Mouse (Mus musculus): ENCODE data around the gene Uqcc1. TPM values are rescaled to one million over a fixed set of nuclear protein-coding genes. Genes with fewer than 3 reads are reported as not detected.

The Uqcc1 gene
- 51.2 and 79.7 TPM in 2 replicates for polyA plus RNA-seq (2012; rRNA removed)

DNA sequence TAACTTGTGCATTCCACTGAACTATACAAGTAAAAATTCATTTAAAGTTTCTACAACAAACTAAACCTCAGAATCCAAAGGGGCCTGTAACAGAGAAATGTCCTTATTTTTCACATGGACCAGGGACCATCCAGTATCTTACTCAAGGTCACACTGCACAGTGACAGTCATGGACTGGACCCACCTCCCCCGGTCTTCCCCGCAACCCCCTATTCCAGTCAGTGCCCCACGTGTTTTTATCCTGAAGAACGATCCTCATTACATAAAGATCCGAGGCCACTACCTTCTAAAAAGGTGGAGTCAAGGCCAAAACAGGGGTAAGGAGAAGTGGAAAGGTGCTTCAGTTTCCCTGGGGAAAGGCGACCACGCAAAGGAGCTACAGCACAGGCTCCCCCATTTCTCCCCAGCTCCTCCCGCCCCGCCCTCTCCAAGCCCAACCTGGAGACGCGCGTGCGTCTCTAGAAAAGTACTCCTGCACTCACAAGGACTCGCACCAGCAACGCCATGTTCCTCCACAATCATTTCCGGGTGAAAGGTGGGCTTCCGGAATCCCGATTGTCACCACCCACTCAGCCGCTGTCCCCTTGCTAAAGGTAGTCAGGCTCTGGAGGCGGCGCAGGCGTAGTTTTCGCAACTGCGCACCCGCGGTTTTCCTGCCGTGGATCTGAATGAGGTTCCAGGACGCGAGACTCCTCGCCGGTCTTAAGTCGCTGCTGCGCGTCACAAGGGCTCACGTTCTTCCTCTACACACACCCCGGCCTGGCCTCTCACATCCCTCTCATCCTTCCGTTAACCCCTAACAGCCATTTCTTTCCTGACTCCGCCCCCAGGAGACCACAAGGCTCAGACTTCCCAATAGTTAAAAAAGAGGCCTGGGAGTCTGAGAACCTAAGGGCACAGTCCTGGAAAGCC lies at the start of gene Uqcc1:
Uqcc1 (minus strand) TSS at position 780 of the 912 bp plus-strand sequence.

DNA sequence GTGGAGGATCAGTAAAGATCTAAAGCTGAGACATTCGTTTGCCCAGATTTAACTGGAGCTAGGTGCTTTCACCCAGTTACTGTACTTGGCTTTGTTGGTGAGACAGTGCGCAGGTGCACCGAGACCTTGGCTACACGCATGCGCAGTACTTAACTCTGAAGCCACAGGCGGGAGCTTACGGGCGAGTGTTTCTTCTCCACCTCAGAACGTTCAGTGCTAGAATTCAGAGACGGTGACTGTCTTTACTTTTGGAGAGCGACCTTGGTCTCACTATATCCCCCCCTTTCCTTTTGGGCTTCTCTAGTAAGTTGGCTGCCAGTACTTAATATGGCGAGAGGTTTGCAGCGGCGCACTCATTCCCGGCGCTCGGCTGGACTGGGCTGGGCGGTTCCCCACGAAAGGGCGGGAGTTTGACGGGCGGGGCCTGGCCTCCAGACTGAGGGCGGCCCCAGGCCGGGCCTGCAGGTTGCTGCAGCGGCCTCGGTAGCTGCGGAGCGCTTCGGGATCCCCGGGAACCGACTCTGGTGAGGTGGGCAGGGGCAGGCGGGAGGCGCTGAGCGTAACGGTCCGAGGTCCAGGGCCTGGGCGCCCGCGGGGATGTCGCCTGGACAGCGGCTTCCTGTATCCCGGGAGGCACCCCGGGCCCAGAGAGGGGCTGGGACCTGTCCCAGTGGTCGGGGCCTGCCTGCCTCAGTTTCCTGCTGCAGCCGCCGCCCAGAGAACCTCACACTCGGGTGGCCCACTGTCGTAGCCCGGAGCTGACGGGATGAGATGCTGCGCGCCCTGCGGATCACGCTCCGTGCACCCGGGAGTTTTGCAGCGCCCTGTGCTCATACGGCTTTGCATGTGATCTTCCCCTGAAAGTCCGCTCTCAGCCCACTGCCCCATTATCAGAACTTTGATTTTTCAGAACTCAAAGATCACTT lies 26.3 kb upstream of the Uqcc1 start, which contains the start of gene Cep250:
Cep250 (plus strand) TSS at position 325 of the 926 bp plus-strand sequence.

DNA sequence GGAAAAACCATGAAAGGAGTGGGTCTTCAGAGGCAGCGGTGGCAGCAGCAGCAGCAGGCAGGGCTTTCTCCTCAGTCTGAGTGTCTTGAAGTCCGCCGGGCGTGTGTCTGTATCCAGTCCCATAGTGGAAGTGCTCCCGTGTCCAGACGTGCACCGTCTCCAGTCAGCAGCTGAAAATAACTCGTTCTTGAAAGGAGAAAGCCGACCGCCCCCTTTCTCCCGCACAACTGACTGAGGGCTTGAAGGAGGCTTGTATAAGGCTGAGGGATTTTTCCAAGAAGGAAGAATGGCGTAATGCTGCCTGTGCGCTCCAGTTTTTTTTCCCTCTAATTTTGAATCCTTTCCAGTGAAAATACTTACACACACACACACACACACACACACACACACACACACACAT lies 15.0 kb upstream of the Uqcc1 start, which contains the start of gene Gdf5:
Gdf5 (minus strand) TSS at position 244 of the 400 bp plus-strand sequence.

GRCm38 (mm10) chr2:155940681-155941080 lies 10.6 kb upstream of the Uqcc1 start, which contains the start of gene Gm15557:
Gene Gm15557, plus strand, starts transcription at chr2:155940728.

DNA sequence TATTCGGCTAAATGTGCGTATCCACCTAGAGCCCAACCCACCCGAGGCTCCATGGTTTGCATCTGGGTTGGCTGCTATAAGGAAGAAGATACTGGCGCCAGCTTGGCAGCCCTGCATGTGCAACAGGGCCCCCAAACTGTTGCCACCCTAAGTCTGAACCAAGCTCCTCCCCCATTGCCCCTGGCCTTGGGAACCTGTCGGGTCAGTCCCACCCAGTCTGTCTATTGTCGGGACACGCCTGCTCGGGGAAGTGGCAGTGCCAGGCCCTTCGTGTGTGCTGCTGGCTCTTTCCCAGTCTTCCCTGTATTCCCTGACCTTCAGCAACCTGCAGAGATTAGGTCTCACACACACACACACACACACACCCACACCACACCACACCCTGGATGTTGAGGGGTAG lies 95.4 kb downstream of the Uqcc1 start, which contains the start of gene Fam83c:
Fam83c (minus strand) TSS at position 123 of the 400 bp plus-strand sequence.

DNA sequence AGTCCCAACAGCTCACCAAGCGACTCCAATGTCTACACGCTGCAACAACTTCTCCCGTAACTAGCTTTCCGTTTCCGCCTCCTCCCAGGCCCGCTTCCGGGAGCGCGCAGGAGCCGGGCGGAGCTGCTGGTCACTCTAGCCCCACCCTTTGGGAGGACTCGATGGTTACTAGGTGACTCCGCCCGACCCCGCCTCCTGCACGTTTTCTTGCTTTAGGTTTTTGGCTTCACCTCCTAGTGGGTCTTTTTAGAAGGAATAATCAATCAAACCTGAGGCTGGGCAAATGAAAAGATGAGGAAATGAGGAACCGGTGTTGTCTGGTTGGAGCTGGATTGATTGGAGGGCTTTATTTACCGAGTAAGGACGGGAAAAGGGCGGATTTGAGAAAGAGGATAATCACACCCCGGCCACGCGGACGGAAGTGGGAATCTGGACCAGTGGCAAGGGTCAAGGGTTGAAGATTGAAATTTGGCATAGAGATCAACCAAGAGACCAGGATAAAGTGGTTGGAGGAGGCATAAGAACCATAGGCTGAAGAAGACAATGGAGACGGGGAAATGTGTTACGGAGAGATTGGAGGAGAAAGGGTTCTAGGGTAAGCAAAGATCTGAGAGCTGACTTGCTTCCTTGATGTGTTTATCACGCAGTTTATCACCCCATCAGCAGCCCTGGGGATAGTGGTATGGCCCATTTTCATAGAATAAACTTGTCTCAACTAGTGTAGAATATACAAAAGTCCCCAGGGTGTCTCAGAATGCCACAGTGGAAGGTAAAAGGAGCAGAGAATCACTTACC lies 103.3 kb downstream of the Uqcc1 start, which contains the start of gene Eif6:
Eif6 (minus strand) TSS at position 296 of the 795 bp plus-strand sequence.

DNA sequence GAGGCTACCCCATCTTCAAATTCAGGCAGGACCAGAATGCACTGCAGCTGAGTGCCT lies 110.9 kb downstream of the Uqcc1 start, which contains the start of gene BC029722:
BC029722 (minus strand) TSS at position 35 of the 57 bp plus-strand sequence.

Other genes with a start within 250 kb of the Uqcc1 start
- 108 and 130 TPM in 2 replicates for gene Trpc4ap, start 237.9 kb downstream of the Uqcc1 start, polyA plus RNA-seq (2012; rRNA removed)
- 24.3 and 29.5 TPM in 2 replicates for gene Edem2, start 200.8 kb downstream of the Uqcc1 start, polyA plus RNA-seq (2012; rRNA removed)
- not detected in 2 replicates for gene Gm17581, start 194.4 kb downstream of the Uqcc1 start, polyA plus RNA-seq (2012; rRNA removed)
- gene Procr, start 179.2 kb downstream of the Uqcc1 start, polyA plus RNA-seq (2012; rRNA removed), result 3.1 and 4.3 TPM in 2 replicates
- 6.7 and 8.1 TPM in 2 replicates for gene Mmp24, start 155.0 kb downstream of the Uqcc1 start, polyA plus RNA-seq (2012; rRNA removed)
- gene BC029722, start 110.9 kb downstream of the Uqcc1 start, polyA plus RNA-seq (2012; rRNA removed), result 9.6 and 9.7 TPM in 2 replicates
- gene Eif6, start 103.4 kb downstream of the Uqcc1 start, polyA plus RNA-seq (2012; rRNA removed), result 107 and 134 TPM in 2 replicates
- gene Fam83c, start 95.5 kb downstream of the Uqcc1 start, polyA plus RNA-seq (2012; rRNA removed), result 0.05 TPM in 1 of 2 replicates, not detected in the other
- not detected in 2 replicates for gene Gm15557, start 10.4 kb upstream of the Uqcc1 start, polyA plus RNA-seq (2012; rRNA removed)
- gene Gdf5, start 15.1 kb upstream of the Uqcc1 start, polyA plus RNA-seq (2012; rRNA removed), result 0.66 and 2.9 TPM in 2 replicates
- gene Cep250, start 26.1 kb upstream of the Uqcc1 start, polyA plus RNA-seq (2012; rRNA removed), result 30.5 and 45.1 TPM in 2 replicates
- gene 6430550D23Rik, start 77.7 kb upstream of the Uqcc1 start, polyA plus RNA-seq (2012; rRNA removed), result 2.1 and 2.9 TPM in 2 replicates
- 201 and 262 TPM in 2 replicates for gene Ergic3, start 77.7 kb upstream of the Uqcc1 start, polyA plus RNA-seq (2012; rRNA removed)
- 0.04 and 0.14 TPM in 2 replicates for gene Fer1l4, start 122.6 kb upstream of the Uqcc1 start, polyA plus RNA-seq (2012; rRNA removed)
- 7.6 and 10.3 TPM in 2 replicates for gene Spag4, start 134.9 kb upstream of the Uqcc1 start, polyA plus RNA-seq (2012; rRNA removed)
- gene Cpne1, start 181.7 kb upstream of the Uqcc1 start, polyA plus RNA-seq (2012; rRNA removed), result 75.0 and 96.1 TPM in 2 replicates
- gene Rbm12, start 181.7 kb upstream of the Uqcc1 start, polyA plus RNA-seq (2012; rRNA removed), result 25.4 and 33.3 TPM in 2 replicates
- gene Gm28036, start 196.8 kb upstream of the Uqcc1 start, polyA plus RNA-seq (2012; rRNA removed), result 4.9 and 10.8 TPM in 2 replicates
- gene Romo1, start 213.7 kb upstream of the Uqcc1 start, polyA plus RNA-seq (2012; rRNA removed), result 301 and 635 TPM in 2 replicates
- gene Nfs1, start 213.9 kb upstream of the Uqcc1 start, polyA plus RNA-seq (2012; rRNA removed), result 30.6 and 34.0 TPM in 2 replicates
- gene Rbm39, start 249.9 kb upstream of the Uqcc1 start, polyA plus RNA-seq (2012; rRNA removed), result 307 and 357 TPM in 2 replicates